Mouse (Mus musculus) heart, adult 2 months (tissue): Measurements from ENCODE around the gene Usp53.

Experiments used
- CTCF ChIP-seq: fragments of 200-600 bp; IDR thresholded peaks from 2 replicates; pipeline ENCODE4 v1.8.1; 2022; ENCODE audit warnings: antibody characterized with exemption, mild to moderate bottlenecking, moderate library complexity
- EP300 ChIP-seq: fragments of 200-500 bp; IDR thresholded peaks from 2 replicates; pipeline ENCODE4 v1.6.1; 2011; ENCODE audit warnings: low read depth, low read length, control low read depth; ENCODE audit not compliant: insufficient read depth
- POLR2A ChIP-seq: fragments of 200-500 bp; IDR thresholded peaks from 2 replicates; pipeline ENCODE4 v1.6.1; 2011; ENCODE audit warnings: mild to moderate bottlenecking, low read depth, low read length, control low read depth; ENCODE audit not compliant: insufficient read depth

GRCm38 (mm10) chr3:122895189-122895731 is 89.0 kb downstream of the Usp53 start:
- no peak for TF ChIP-seq EP300
- TF ChIP-seq CTCF: no peak
- TF ChIP-seq POLR2A: no peak
